Mouse (Mus musculus): ENCODE measurements around the gene Sowaha. TPM values are rescaled to one million over a fixed set of nuclear protein-coding genes. Genes with fewer than 3 reads are reported as not detected.
A peak's percentile ranks its signal among the peaks of the same experiment; 100 is the strongest.

Sowaha gene
- polyA plus RNA-seq, 1 experiment = not detected

DNA sequence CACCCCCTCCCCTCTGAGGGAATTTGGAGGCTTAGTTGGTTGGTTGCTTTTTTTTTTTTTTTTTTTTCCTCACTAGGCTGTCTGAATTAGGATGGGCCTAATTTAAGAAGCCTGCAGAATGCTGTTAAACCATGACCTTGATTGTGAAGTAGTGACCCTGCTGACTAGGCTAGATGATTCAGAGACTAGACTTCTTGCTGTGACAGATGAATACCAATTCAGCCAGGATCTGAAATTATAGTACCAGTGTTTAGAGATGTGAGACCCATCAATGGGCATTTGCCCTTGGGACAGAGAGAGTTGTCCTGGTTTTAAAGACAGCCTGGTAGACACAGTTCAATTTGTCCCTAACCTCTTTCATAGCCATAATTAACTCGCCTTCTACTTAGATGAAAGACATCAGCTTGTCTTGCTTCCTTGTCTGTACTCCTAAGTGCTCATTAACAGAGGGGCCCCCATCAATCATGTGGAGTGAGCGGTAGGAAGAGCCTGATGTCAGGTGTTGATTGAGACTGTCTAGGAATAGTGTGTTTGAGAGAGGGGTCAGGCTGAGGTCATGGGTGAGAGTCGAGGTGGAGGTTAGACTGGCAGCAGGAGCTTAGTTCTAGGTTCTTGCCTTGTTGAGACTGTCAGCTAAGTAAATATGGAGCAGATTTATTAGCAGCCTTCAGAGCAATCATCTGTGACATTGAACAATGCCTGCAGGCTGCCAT is 13.3 kb upstream of the Sowaha start:
- TF ChIP-seq CTCF (IDR thresholded peaks at IDR 0.05; ENCODE audit: insufficient read depth, low read depth, low read length) = no peak
- no peak for TF ChIP-seq POLR2A (IDR thresholded peaks at IDR 0.05; ENCODE audit: insufficient read depth, low read depth, low read length)
- no peak overlapping the region for H3K4me3 ChIP-seq (ENCODE audit: insufficient read depth, low read depth, low read length)
- peaks cover 15% of the 10 kb centered on the region for H3K4me1 ChIP-seq (ENCODE audit: control insufficient read depth, insufficient read depth, low read length)
- no peak overlapping the region for H3K27ac ChIP-seq (ENCODE audit: insufficient read depth, low read depth, low read length)
- 58% methylated on average over 3 of the region's 3 CpGs for WGBS

DNA sequence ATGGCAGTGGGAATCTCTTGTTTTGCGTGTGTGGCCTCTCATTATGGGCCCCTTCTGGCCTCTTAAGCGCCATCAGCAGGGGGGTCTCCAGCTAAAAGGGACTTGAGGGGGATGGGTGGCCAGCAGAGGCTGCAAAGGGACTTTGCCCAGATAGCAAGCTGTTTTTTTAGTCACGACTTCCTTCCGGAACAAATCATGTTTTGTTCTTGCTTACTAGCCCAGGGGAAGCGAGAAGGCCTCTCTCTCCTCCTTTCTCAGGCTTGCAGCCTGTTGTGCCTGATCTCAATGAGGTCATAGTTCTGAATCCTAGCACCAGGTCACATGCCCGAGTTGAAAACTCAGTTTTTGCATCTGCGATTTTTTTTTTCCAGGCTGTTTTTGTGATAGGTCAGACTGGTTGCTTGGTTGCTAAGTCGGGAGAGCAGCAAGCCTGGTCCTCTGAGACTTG is 11.9 kb upstream of the Sowaha start:
- Histone ChIP-seq H3K27ac (ENCODE audit: insufficient read depth, low read depth, low read length) (no peak overlapping the region), H3K4me3 (ENCODE audit: insufficient read depth, low read depth, low read length) (no peak overlapping the region), H3K4me1 (ENCODE audit: control insufficient read depth, insufficient read depth, low read length) (peaks cover 16% of the 10 kb centered on the region)
- WGBS = 31% methylated on average over 8 of the region's 8 CpGs
- TF ChIP-seq CTCF (IDR thresholded peaks at IDR 0.05; ENCODE audit: insufficient read depth, low read depth, low read length) (no peak), POLR2A (IDR thresholded peaks at IDR 0.05; ENCODE audit: insufficient read depth, low read depth, low read length) (no peak)

DNA sequence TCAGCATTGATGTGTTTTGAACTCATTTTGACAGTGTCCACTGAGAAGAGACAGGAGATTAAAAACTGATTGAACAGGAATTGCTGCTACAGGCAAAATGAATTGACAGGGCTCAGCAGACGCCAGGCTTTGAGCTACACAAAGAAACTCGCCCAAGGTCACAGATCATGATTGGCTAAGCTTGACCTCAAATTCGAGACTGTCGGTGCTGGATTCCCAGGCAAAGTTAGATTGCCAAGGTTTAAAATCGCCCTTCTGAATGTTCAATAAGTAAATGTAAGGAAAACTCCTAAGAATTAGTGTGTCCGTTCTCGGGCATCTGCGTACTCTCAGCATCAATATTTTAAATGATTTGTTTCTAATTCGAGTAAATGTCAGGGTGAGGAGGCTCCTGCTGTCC is 9.3 kb upstream of the Sowaha start:
- no peak overlapping the region for H3K4me3 ChIP-seq (ENCODE audit: insufficient read depth, low read depth, low read length)
- no peak overlapping the region for H3K27ac ChIP-seq (ENCODE audit: insufficient read depth, low read depth, low read length)
- H3K4me1 ChIP-seq (ENCODE audit: control insufficient read depth, insufficient read depth, low read length) = peaks cover 18% of the 10 kb centered on the region; the same call in 1 of the 2 replicates
- 86% methylated on average over 9 of the region's 9 CpGs for WGBS
- TF ChIP-seq CTCF (IDR thresholded peaks at IDR 0.05; ENCODE audit: insufficient read depth, low read depth, low read length) = no peak

DNA sequence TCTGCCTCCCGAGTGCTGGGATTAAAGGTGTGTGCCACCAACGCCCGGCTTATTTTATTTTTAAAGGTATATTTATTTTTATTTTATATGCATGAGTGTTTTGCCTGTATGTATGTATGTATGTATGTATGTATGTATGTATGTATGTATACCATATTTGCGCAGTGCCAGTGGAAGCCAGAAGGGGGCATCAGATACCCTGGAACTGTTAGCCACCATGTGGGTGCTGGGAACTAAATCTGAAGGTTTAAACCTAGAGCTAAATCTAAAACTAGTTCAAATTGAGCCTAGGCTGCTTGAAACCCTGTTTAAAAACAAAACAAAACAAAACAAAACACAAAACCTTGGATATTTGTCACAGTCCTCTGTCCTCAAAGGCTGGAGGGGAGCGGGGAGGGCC is 8.9 kb upstream of the Sowaha start:
- Histone ChIP-seq H3K27ac (ENCODE audit: insufficient read depth, low read depth, low read length) (no peak overlapping the region), H3K4me1 (ENCODE audit: control insufficient read depth, insufficient read depth, low read length) (peaks cover 18% of the 10 kb centered on the region; the same call in 1 of the 2 replicates), H3K4me3 (ENCODE audit: insufficient read depth, low read depth, low read length) (no peak overlapping the region)
- WGBS = 97% methylated on average over 5 of the region's 5 CpGs
- TF ChIP-seq CTCF (IDR thresholded peaks at IDR 0.05; ENCODE audit: insufficient read depth, low read depth, low read length) (no peak), POLR2A (IDR thresholded peaks at IDR 0.05; ENCODE audit: insufficient read depth, low read depth, low read length) (no peak)

DNA sequence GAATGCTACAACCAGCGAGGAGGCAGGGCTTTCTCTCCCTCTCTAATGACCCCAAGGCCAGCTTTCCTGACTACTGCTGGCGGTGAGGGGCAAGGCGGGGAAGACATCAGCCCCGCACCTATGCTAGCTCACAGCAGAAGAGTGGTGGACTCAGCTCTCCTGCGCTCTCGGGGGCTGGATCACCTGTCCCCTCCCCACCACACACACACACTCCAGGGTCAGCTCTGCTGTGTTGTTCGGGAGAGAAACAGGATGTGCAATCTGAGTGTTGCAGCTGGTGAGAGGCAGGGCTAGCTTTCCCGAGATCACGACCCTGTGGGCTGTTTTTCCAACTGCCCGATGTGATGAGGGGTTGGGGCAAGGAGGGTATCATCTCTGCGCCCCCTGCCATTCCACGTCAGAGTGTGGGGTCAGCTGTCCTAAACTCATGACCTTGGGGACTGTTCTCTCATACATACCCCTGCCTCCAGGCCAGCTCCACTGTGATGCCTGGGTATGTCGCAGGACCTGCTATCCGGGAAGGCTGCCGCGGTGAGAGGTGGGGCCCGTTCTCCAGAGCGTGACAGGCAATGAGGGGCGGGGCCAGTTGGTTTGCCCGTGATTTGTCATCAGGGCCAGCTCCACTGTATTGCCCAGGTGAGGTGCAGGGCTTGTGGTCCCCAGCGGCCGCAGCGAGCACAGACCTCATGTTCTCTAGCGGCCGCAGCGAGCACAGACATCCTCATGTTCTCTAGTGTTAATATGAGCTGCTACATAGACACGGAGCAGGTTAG is 6.9 kb upstream of the Sowaha start:
- no peak overlapping the region for H3K27ac ChIP-seq (ENCODE audit: insufficient read depth, low read depth, low read length)
- WGBS = 36% methylated on average over 27 of the region's 27 CpGs
- H3K4me1 ChIP-seq (ENCODE audit: control insufficient read depth, insufficient read depth, low read length) = peaks cover 12% of the 10 kb centered on the region; the same call in 1 of the 2 replicates
- no peak for TF ChIP-seq POLR2A (IDR thresholded peaks at IDR 0.05; ENCODE audit: insufficient read depth, low read depth, low read length)
- TF ChIP-seq CTCF (IDR thresholded peaks at IDR 0.05; ENCODE audit: insufficient read depth, low read depth, low read length) = no peak
- 0 out of 2 replicates have a peak overlapping the region, but pooled peaks have one; percentile 8 for H3K4me3 ChIP-seq (ENCODE audit: insufficient read depth, low read depth, low read length)

DNA sequence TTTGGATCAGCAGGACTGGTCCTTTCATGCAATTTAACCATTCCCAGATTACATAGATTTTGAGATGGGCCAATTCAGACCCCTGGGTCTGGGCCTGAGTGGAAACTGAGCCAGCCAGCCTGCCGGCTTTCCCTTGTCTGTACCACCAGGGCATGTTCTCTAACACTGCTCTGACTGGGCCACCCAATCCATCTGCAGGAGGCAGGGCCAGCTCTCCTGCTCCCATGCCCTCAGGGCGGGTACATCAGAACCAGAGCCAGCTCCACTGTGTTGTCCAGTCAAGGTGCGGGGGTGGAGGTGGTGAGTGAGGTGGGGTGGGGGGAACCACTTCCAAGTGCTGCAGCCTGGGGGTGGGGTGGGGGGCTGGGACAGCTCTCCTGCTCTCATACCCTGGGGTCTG is 6.3 kb upstream of the Sowaha start:
- TF ChIP-seq CTCF (IDR thresholded peaks at IDR 0.05; ENCODE audit: insufficient read depth, low read depth, low read length) (no peak), POLR2A (IDR thresholded peaks at IDR 0.05; ENCODE audit: insufficient read depth, low read depth, low read length) (no peak)
- WGBS = 86% methylated on average over 3 of the region's 3 CpGs

DNA sequence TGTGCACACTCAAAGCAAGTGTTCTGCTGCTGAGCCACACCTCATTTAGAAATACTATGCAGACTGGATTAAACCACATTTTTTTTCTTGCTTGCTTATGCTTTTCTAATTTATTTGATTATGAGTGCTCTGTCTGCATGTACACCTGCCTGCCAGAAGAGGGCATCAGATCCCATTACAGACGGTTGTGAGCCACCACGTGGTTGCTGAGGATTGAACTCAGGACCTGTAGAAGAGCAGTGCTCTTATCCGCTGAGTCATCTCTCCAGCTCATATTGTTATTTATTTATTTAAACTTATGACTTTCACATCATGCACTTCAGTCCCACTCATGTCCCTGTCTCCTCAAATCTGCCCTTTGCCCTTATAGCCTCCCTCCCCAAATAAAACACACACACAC is 5.6 kb upstream of the Sowaha start:
- Histone ChIP-seq H3K4me1 (ENCODE audit: control insufficient read depth, insufficient read depth, low read length) (peaks cover 9% of the 10 kb centered on the region; the same call in 1 of the 2 replicates), H3K27ac (ENCODE audit: insufficient read depth, low read depth, low read length) (no peak overlapping the region), H3K4me3 (ENCODE audit: insufficient read depth, low read depth, low read length) (no peak overlapping the region)
- TF ChIP-seq CTCF (IDR thresholded peaks at IDR 0.05; ENCODE audit: insufficient read depth, low read depth, low read length) (no peak), POLR2A (IDR thresholded peaks at IDR 0.05; ENCODE audit: insufficient read depth, low read depth, low read length) (no peak)
- WGBS = 66% methylated on average over 3 of the region's 3 CpGs

More for the DNA sequence above, 6.3 kb upstream of the Sowaha start:
- no peak overlapping the region for H3K27ac ChIP-seq (ENCODE audit: insufficient read depth, low read depth, low read length)
- no peak overlapping the region for H3K4me3 ChIP-seq (ENCODE audit: insufficient read depth, low read depth, low read length)
- peaks cover 9% of the 10 kb centered on the region; the same call in 1 of the 2 replicates for H3K4me1 ChIP-seq (ENCODE audit: control insufficient read depth, insufficient read depth, low read length)

DNA sequence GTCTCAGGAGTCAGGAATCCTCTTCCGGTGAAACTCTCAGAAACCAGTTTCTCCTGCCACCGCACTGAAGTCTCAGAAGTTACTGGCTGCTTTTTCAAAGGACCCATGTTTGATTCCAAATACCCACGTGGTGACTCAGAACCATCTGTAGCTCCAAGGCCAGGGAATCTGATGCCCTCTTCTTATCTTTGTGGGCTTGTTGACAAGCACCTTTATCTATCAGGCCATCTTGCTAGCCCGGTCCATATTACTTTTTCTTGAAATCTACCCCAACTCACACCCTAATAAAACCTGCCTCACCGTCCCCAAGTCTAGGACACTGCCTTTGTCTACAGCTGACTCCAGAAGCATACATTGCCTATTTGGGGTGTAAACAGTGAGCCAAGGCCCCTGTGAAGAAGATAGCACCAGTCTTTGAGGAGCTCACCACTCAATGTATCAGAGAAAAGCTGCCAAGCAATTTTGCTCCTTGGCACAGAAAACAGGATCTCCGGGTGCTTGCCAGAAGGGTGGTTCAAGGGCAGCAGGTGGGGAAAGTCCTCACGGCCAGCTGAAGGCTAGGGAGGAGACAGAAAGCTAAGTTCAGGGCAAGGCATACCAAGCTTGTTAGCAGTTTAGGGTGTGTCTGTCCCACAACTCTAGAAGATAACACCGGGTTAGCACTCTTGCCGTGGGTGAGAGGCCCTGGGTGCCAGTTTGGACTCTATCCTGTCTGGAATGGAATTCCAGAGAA is 3.3 kb upstream of the Sowaha start:
- TF ChIP-seq CTCF (IDR thresholded peaks at IDR 0.05; ENCODE audit: insufficient read depth, low read depth, low read length) = no peak
- TF ChIP-seq POLR2A (IDR thresholded peaks at IDR 0.05; ENCODE audit: insufficient read depth, low read depth, low read length) = no peak
- WGBS = 74% methylated on average over 9 of the region's 9 CpGs
- Histone ChIP-seq H3K4me3 (ENCODE audit: insufficient read depth, low read depth, low read length) (no peak overlapping the region), H3K4me1 (ENCODE audit: control insufficient read depth, insufficient read depth, low read length) (peaks cover 20% of the 10 kb centered on the region), H3K27ac (ENCODE audit: insufficient read depth, low read depth, low read length) (no peak overlapping the region)
